Mouse (Mus musculus) stomach, embryonic 14.5 days (tissue): ENCODE results near the gene Lta. TPM values are rescaled to one million over a fixed set of nuclear protein-coding genes. Genes with fewer than 3 reads are reported as not detected.
"Not testable (repeated sequence)": the region's sequence is repeated elsewhere in the genome, so short reads cannot be mapped to it uniquely, and the experiment has no call there.

Experiments
- ATAC-seq: fragments of 200-750 bp; cut with Nextera tagmentation; 2 replicates; pipeline ENCODE4 v1.8.0; 2017; ENCODE audit warnings: low read depth, moderate TSS enrichment; ENCODE audit not compliant: insufficient number of reproducible peaks, insufficient read depth, low FRiP score
- H3K27ac ChIP-seq: fragments of 300-500 bp; sonication (generic); 2 replicates; pipeline ENCODE4 v1.5.1; 2014; ENCODE audit warnings: mild to moderate bottlenecking, low read length, moderate library complexity, mixed read lengths
- H3K27me3 ChIP-seq: fragments of 300-500 bp; sonication (generic); 2 replicates; pipeline ENCODE4 v1.6.1; 2014; ENCODE audit warnings: low read length, control low read depth, mixed read lengths; ENCODE audit not compliant: control insufficient read depth, insufficient read depth
- H3K36me3 ChIP-seq: fragments of 300-500 bp; sonication (generic); 2 replicates; pipeline ENCODE4 v1.6.1; 2014; ENCODE audit warnings: mild to moderate bottlenecking, control low read depth, low read length, moderate library complexity, mixed read lengths; ENCODE audit not compliant: control insufficient read depth, insufficient read depth
- H3K4me1 ChIP-seq: fragments of 300-500 bp; sonication (generic); 2 replicates; pipeline ENCODE4 v1.6.1; 2014; ENCODE audit warnings: low read length, control low read depth, mixed read lengths; ENCODE audit not compliant: control insufficient read depth, insufficient read depth
- H3K4me2 ChIP-seq: fragments of 300-500 bp; sonication (generic); replicated peaks from 2 replicates; pipeline ENCODE4 v1.6.1; 2014; ENCODE audit warnings: low read depth, low read length, control low read depth
- H3K4me3 ChIP-seq: fragments of 300-500 bp; sonication (generic); 2 replicates; pipeline ENCODE4 v1.5.1; 2014; ENCODE audit warnings: low read depth, low read length, control low read depth
- H3K9ac ChIP-seq: fragments of 300-500 bp; sonication (generic); replicated peaks from 2 replicates; pipeline ENCODE4 v1.6.1; 2014; ENCODE audit warnings: low read depth, mild to moderate bottlenecking, control low read depth, low read length, moderate library complexity, mixed read lengths
- H3K9me3 ChIP-seq: fragments of 300-500 bp; sonication (generic); 2 replicates; pipeline ENCODE4 v1.6.1; 2016; ENCODE audit warnings: low read depth, low read length, control low read depth; ENCODE audit not compliant: control insufficient read depth
- WGBS: fragments of 180-500 bp; shearing (Covaris S2); extraction: QIAGEN DNeasy Blood & Tissue Kit; methylation state at CpG from one replicate; pipeline ENCODE4 v1.1.7; 2014; 5-methylcytosine and 5-hydroxymethylcytosine counted together
- polyA plus RNA-seq: library from polyadenylated mRNA; unstranded; fragments of >200 nt; fragmentation: Nextera tagmentation; extraction: Ambion mirVana; gene quantifications from 2 replicates; pipeline ENCODE4 v1.2.1, GENCODE M21; 2014

The Lta gene
- polyA plus RNA-seq, 1 experiment from 2014 or later = 0.59 TPM

DNA sequence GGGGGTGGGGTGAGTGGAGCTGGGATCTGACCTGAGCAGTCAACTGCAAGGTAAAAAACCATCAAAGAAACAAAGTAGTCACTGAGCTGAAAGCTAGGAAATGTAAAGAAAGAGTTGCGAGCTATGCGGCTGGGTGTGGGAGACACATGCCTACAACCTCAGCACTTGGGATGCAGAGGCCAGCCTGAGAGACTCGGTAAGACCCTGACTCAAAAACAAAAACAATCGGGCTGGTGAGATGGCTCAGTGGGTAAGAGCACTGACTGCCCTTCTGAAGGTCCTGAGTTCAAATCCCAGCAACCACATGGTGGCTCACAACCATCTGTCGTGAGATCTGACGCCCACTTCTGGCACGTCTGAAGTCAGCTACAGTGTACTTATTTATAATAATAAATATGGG, 28.9 kb upstream of the Lta start:
- ATAC-seq, H3K9ac ChIP-seq, H3K36me3 ChIP-seq, H3K27me3 ChIP-seq, H3K9me3 ChIP-seq: not testable (repeated sequence)
- H3K27ac ChIP-seq = peak overlapping the region; percentile 82
- H3K4me3 ChIP-seq = peak overlapping the region; percentile 51; the same call in 1 of the 2 replicates
- peaks cover 37% of the 10 kb centered on the region for H3K4me1 ChIP-seq
- peak overlapping the region; percentile 74 for H3K4me2 ChIP-seq
- WGBS = 76% methylated on average over 7 of the region's 7 CpGs

DNA sequence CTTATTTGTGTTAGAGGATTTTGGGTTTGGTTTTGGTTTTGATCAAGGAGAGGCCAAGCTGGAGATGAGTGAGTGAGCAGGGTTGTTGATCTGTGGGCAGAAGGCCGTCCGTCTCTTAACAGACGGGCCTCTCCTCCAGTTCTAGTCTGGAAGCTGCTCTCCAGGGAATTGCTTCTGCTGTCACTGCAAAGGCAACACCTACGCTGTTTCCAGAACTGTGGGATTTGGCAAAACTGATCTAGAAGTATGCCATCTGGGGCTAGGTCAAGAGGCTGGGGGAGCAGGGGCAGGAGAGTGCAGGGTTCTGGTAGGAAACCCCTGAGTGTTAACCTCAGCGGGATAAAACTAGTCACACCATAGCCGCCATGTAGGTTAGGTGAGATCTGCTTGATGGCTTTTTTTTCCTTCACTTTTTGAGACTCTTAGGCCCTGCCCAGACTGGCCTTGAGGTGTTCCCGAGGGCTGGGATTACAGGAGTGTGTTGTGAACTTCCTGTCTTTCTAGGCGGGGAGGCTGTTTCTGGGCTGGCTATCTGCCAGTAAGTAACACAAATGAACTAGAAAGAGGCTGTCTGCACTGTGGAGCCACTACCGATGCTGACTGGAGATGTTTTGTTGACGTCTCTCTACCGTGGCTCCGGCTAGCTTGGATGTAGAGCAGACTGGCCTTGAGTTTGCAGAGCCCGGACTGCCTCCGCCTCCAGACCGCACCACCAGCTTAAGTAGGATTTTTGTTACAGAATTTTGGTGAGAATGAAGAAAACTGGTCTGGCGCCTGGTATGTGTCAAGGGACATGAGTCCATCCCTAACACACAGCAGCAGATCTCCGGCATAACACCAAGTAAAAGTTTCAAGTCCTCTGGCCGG, 28.2 kb upstream of the Lta start, which contains the start of gene Atp6v1g2:
TSS of gene Atp6v1g2 (plus strand) at position 547 of the 867 bp plus-strand sequence.
- Histone ChIP-seq H3K4me1 (peaks cover 38% of the 10 kb centered on the region), H3K36me3 (peaks cover 11% of the 10 kb centered on the region; the same call in 1 of the 2 replicates), H3K4me2 (peak within 1 kb of the TSS; percentile 74), H3K27me3 (no peaks in the 10 kb centered on the region), H3K4me3 (peak within 1 kb of the TSS; percentile 51), H3K27ac (peak within 1 kb of the TSS; percentile 98), H3K9ac (peak within 1 kb of the TSS; percentile 81; the same call in 1 of the 2 replicates), H3K9me3 (no peaks in the 10 kb centered on the region)
- no peak for ATAC-seq
- WGBS = 46% methylated on average over 18 of the region's 18 CpGs

DNA sequence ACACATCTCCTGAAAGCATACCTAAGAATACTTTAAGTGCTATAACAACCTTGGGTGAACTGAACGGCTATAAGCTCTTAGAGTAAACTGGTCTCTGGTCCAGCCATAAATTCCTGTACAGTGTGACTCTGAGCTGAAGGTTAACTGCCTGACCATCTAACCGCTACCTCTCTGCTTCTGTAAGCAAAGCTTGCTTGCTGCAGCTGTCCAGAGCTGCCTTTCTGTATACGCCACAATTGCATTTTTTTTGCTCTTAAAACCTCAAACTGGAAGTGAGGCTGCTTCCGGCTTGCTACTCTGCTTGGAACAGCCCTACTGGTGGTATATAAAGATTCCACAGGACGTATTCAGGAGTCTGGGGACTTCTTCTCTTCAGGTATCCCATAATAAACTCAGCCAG, 27.5 kb upstream of the Lta start:
- no peak overlapping the region for H3K4me2 ChIP-seq
- H3K9me3 ChIP-seq = no peaks in the 10 kb centered on the region
- H3K9ac ChIP-seq = no peak overlapping the region; the same call in 1 of the 2 replicates
- H3K27me3 ChIP-seq = no peaks in the 10 kb centered on the region
- peak overlapping the region; percentile 82; the same call in 1 of the 2 replicates for H3K27ac ChIP-seq
- peaks cover 11% of the 10 kb centered on the region; the same call in 1 of the 2 replicates for H3K36me3 ChIP-seq
- H3K4me1 ChIP-seq = peaks cover 38% of the 10 kb centered on the region
- 73% methylated on average over 5 of the region's 5 CpGs for WGBS
- no peak for ATAC-seq
- no peak overlapping the region for H3K4me3 ChIP-seq

DNA sequence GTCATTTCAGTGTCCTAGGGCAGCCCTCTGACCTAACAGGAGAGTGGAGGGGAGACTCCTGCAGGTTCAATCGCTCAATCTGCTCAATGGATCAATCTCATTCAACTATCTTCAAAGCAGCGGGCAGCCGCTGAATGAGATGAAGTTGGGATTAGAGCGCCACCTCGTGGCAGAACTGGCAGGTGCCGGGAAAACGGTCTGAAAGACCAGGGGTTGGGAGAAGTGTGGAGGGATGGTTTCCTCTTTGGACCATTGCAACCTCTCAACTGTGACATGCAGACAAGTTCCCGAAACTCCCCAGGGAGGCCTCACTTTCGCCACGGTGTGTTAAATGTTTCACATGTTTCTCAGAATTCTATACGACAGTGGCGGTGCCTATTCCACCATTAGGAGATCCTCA, 26.9 kb upstream of the Lta start:
- H3K27me3 ChIP-seq = no peaks in the 10 kb centered on the region

DNA sequence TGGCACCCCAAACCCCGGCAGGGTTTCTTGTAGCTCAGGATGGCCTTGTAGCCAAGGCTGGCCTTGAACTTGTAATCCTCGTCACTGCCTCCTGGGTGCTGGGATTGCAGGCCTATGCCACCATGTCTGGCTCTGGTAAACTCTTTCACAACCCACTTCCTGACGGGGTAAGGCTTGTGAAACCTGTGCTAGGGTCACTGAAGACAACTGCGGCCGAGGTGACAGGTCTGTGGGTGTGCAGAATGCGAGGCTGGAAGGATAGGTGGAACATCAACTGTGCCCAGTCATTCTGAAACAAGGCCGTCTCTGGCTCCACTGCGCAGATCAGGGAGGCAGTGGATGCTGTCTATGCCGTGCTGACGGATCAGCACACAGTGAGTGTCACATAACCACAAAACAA, 25.9 kb upstream of the Lta start:
- H3K36me3 ChIP-seq = peaks cover 11% of the 10 kb centered on the region; the same call in 1 of the 2 replicates
- WGBS = 93% methylated on average over 10 of the region's 10 CpGs

More for the DNA sequence above, 26.9 kb upstream of the Lta start:
- Histone ChIP-seq H3K27ac (0 out of 2 replicates have a peak overlapping the region, but pooled peaks have one; percentile 82), H3K9ac (no peak overlapping the region), H3K9me3 (no peaks in the 10 kb centered on the region), H3K4me2 (no peak overlapping the region), H3K4me3 (no peak overlapping the region), H3K36me3 (peaks cover 11% of the 10 kb centered on the region; the same call in 1 of the 2 replicates), H3K4me1 (peaks cover 38% of the 10 kb centered on the region)
- 17% methylated on average over 12 of the region's 12 CpGs for WGBS
- ATAC-seq = no peak

DNA sequence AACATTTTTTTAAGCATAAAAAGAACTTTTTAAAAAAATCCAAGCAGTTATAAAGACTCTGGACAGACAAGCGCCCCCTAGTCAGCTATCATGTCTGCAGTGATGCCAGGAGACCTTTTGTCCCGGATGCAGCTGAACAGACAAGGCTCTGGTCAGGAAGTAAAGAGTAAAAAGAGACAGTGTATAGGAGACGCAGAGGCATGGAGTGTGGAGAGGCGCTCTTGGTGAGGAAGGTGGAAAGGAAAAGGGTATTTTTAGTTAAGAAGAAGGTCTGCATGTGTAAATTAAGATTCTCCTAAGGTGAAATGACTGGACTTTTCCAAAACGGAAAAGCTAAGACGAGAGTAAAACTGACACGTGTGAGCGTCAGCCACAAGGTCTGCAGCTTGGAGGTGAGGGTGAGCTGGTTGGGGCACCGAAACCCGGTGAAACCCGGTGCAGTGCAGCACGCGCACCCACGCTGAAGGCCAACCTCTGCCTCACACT, 21.5 kb upstream of the Lta start:
- H3K4me3 ChIP-seq = no peak overlapping the region
- no peak for ATAC-seq
- no peak overlapping the region for H3K4me2 ChIP-seq
- no peak overlapping the region for H3K9ac ChIP-seq
- peaks cover 15% of the 10 kb centered on the region for H3K36me3 ChIP-seq
- H3K9me3 ChIP-seq = no peaks in the 10 kb centered on the region
- no peaks in the 10 kb centered on the region for H3K27me3 ChIP-seq
- H3K27ac ChIP-seq = no peak overlapping the region
- H3K4me1 ChIP-seq = peaks cover 15% of the 10 kb centered on the region; the same call in 1 of the 2 replicates
- 86% methylated on average over 14 of the region's 14 CpGs for WGBS

More for the DNA sequence above, 25.9 kb upstream of the Lta start:
- no peak overlapping the region for H3K9ac ChIP-seq
- no peak overlapping the region for H3K4me3 ChIP-seq
- no peak overlapping the region for H3K27ac ChIP-seq
- no peaks in the 10 kb centered on the region for H3K27me3 ChIP-seq
- no peak overlapping the region for H3K4me2 ChIP-seq
- H3K4me1 ChIP-seq = peaks cover 38% of the 10 kb centered on the region
- ATAC-seq = no peak
- H3K9me3 ChIP-seq = no peaks in the 10 kb centered on the region

DNA sequence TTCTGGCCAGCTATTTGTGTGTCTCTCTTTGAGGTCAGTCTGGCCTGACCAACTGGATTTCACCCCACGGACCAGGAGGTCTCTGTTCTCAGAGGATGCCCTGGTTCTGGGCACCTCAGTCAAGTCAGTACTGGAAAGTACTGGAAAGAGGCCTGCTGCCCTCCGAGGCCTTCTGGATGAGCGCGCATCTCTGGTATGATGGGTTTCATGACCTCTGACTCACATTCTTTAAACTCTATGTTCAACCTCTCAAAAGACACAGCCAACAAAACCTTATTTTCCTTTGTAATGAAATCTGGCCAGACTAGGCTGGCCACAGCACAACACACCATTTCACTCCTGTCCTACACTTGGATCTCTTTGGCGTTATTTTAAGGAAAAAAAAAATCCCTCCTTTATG, 20.3 kb upstream of the Lta start:
- Histone ChIP-seq H3K36me3 (peaks cover 7% of the 10 kb centered on the region), H3K9me3 (no peaks in the 10 kb centered on the region), H3K4me2 (no peak overlapping the region), H3K9ac (no peak overlapping the region), H3K27me3 (no peaks in the 10 kb centered on the region), H3K27ac (no peak overlapping the region), H3K4me1 (peaks cover 10% of the 10 kb centered on the region; the same call in 1 of the 2 replicates), H3K4me3 (no peak overlapping the region)
- WGBS = 86% methylated on average over 5 of the region's 5 CpGs
- no peak for ATAC-seq

DNA sequence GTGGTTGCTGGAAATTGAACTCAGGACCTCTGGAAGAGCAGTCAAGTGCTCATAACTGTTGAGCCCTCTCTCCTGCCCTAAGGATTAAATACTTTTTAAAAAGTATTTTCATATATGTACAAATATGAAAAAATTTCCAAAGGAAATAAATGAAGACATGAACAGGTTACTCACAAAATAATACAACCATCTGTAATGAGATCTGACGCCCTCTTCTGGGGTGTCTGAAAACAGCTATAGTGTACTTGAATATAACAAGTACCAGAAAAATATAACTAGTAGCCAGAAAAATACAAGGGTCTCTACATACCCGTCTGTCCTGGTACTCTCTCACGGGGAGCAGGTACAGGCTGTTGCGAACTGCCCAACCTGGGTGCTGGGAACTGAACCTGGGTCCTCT, 19.5 kb upstream of the Lta start:
- Histone ChIP-seq H3K9ac (no peak overlapping the region), H3K9me3 (no peaks in the 10 kb centered on the region), H3K4me2 (no peak overlapping the region), H3K4me3 (no peak overlapping the region), H3K27ac (no peak overlapping the region), H3K27me3 (no peaks in the 10 kb centered on the region), H3K36me3 (peaks cover 10% of the 10 kb centered on the region), H3K4me1 (peaks cover 10% of the 10 kb centered on the region; the same call in 1 of the 2 replicates)
- ATAC-seq = no peak
- whole genome bisulfite sequencing = 89% methylated on average over 4 of the region's 4 CpGs
